Mouse (Mus musculus) olfactory bulb, adult 2 months (tissue): ENCODE measurements around the gene Atp11b.

ENCODE experiments used
- CTCF ChIP-seq: fragments of 200-500 bp; IDR thresholded peaks from 2 replicates; pipeline ENCODE4 v1.5.1; 2012; ENCODE audit warnings: low read depth, mild to moderate bottlenecking, low read length, moderate library complexity; ENCODE audit not compliant: insufficient read depth
- POLR2A ChIP-seq: fragments of 200-500 bp; IDR thresholded peaks from 2 replicates; pipeline ENCODE4 v1.6.1; 2012; ENCODE audit warnings: mild to moderate bottlenecking, low read depth, low read length, moderate library complexity; ENCODE audit not compliant: insufficient read depth

DNA sequence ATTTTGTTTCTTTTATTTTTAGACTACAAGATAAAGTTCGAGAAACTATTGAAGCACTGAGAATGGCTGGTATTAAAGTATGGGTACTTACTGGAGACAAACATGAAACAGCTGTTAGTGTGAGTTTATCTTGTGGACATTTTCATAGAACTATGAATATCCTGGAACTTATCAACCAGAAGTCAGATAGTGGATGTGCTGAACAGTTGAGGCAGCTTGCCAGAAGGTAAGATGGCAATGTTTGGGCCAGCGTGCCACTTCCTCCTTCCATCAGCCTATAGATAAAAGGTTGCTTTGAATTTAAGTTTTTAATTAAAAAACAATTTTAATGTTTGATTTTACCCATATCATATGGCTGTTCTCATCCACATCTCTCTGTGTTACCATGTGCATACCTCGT, 66.0 kb downstream of the Atp11b start:
- TF ChIP-seq POLR2A (no peak), CTCF (no peak)
